In the genomic region with DNA sequence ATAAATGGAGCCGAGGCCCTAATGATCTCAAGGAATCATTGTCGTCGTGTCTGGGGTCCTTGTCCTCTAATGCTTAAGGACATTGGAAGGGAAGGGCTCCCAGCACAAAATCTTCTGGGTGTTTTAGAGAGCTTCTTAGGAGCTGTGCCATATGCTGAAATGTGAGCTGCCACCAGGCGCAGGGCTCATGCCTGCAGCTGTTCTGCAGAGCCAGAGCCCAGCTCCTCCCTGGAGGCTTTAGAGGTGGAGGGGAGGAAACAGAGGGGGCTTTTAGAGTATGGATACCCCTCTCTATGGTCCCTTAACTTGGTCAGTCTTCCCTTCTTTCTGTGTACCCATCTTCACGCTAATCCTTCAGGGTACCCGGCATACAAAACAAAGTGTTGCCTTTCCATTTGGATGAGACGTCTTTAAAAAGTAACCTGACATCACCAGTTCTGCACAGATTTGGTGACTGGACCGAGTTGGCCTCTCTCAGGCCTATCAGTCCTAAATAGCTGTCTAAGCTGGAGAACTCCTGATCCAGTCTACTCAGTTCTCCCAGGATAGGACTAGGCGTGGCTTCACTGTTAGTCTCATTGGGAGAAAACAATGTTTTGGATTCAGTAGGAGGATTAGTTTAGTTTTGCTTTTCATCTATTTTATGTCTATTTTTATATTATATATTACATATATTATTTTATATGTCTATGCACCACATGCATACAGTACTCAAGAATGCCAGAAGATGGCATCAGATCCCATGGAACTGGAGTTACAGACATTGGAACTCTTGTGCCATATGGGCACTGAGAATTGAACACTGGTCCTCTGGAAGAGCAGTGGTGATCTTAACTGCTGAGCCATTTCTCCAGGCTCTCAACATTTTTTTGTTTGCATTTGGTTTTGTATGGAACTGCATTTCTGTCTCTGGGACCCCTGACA, we compare ENCODE assay signal across 28 mouse cellular contexts. TPM values are rescaled to one million over a fixed set of nuclear protein-coding genes. Genes with fewer than 3 reads are reported as not detected.
A peak's percentile ranks its signal among the peaks of the same experiment; 100 is the strongest.
DNase-seq lines count a peak whose midpoint lies in the region; ATAC-seq and TF ChIP-seq lines count a peak whose summit lies in the region.
"Had no signal": no experiment of that assay in that cellular context is flagged by ENCODE, and none has a peak within 500 bp of the region (broad histone marks: within the 10 kb centered on the region; RNA-seq: fewer than 3 reads in every experiment).

No protein-coding gene starts in this region.

- H3K27me3 ChIP-seq in kidney, postnatal 0 days (ENCODE audit: insufficient read depth, low read length), result no peaks in the 10 kb centered on the region
- H3K27me3 ChIP-seq in kidney, adult 2 months (replicated peaks; ENCODE audit: control insufficient read depth, insufficient read depth, low read length), result no peaks in the 10 kb centered on the region
- H3K27me3 ChIP-seq in E14TG2a.4 (ENCODE audit: insufficient read depth, low read length), result no peaks in the 10 kb centered on the region
- H3K27me3 ChIP-seq: forebrain, embryonic 15.5 days; limb, embryonic 12.5 days; midbrain, embryonic 13.5 days; neural tube, embryonic 15.5 days had no signal

- TF ChIP-seq CTCF in kidney, postnatal 0 days (IDR thresholded peaks at IDR 0.05; ENCODE audit: low read depth), result 0 out of 2 replicates have a peak, but pooled peaks have one; percentile 13
- TF ChIP-seq CTCF in kidney, adult 2 months (conservative IDR thresholded peaks at IDR 0.05; ENCODE audit: insufficient read depth, insufficient read length, low read depth, low read length), result no peak
- TF ChIP-seq CTCF in E14TG2a.4 (conservative IDR thresholded peaks at IDR 0.05; ENCODE audit: low read length), result peak; percentile 17; the same call in 1 of the 2 replicates

- H3K4me3 ChIP-seq in kidney, postnatal 0 days (replicated peaks; ENCODE audit: low read depth, low read length), result no peak overlapping the region
- no peak overlapping the region for H3K4me3 ChIP-seq in kidney, adult 2 months (ENCODE audit: insufficient read depth, low read depth, low read length)
- H3K4me3 ChIP-seq in E14TG2a.4 (replicated peaks; ENCODE audit: low read length), result no peak overlapping the region
- H3K4me3 ChIP-seq: forebrain, embryonic 15.5 days; hindbrain, embryonic 10.5 days; limb, embryonic 12.5 days; midbrain, embryonic 13.5 days; neural tube, embryonic 15.5 days had no signal

- DNase-seq in kidney, postnatal 0 days (ENCODE audit: low spot score), result no peak
- DNase-seq in kidney, adult 2 months, result no peak
- peak; percentile 31 for DNase-seq in 3T3-L1 (ENCODE audit: low read depth, low spot score)
- peak; percentile 32 for DNase-seq in gastrocnemius, postnatal 10 days
- no peak for DNase-seq in right cerebral cortex, postnatal 10 days (ENCODE audit: low spot score in 2 of 2)
- DNase-seq: cerebellum, adult 9-10 months; kidney, adult 8-10 months; kidney, postnatal 36 days; lung, postnatal 10 days; right cerebral cortex, postnatal 25 days; thymus, postnatal 14 days had no signal

- ATAC-seq in kidney, postnatal 0 days (replicated peaks; ENCODE audit: low FRiP score, low read depth), result no peak
- ATAC-seq in activated CD4-positive, CD25-positive, alpha-beta regulatory T cell, adult 4 months, result no peak
- ATAC-seq: forebrain, embryonic 15.5 days; midbrain, embryonic 13.5 days had no signal

- 84% methylated on average over 9 of the region's 9 CpGs for WGBS in kidney, postnatal 0 days
- WGBS in kidney, adult 2 months, result 86% methylated on average over 9 of the region's 9 CpGs

- no peaks in the 10 kb centered on the region for H3K9me3 ChIP-seq in kidney, postnatal 0 days (replicated peaks; ENCODE audit: low read length)
- no peaks in the 10 kb centered on the region for H3K9me3 ChIP-seq in E14TG2a.4 (ENCODE audit: low read length)
- H3K9me3 ChIP-seq: forebrain, embryonic 15.5 days; G1E; hindbrain, embryonic 10.5 days; limb, embryonic 12.5 days; midbrain, embryonic 13.5 days; neural tube, embryonic 15.5 days had no signal

- 0 out of 2 replicates have a peak, but pooled peaks cover 8% of the 10 kb centered on the region for H3K36me3 ChIP-seq in kidney, postnatal 0 days (ENCODE audit: insufficient read depth, low read length)
- H3K36me3 ChIP-seq in kidney, adult 2 months (ENCODE audit: control insufficient read depth, insufficient read depth, low read length), result no peaks in the 10 kb centered on the region
- H3K36me3 ChIP-seq in E14TG2a.4 (ENCODE audit: insufficient read depth, low read length), result peaks cover 71% of the 10 kb centered on the region

- peaks cover 25% of the 10 kb centered on the region for H3K4me1 ChIP-seq in kidney, postnatal 0 days (replicated peaks; ENCODE audit: insufficient read depth, low read length)
- peaks cover 7% of the 10 kb centered on the region; the same call in 1 of the 2 replicates for H3K4me1 ChIP-seq in kidney, adult 2 months (ENCODE audit: control insufficient read depth, insufficient read depth, low read length)
- peaks cover 81% of the 10 kb centered on the region for H3K4me1 ChIP-seq in E14TG2a.4 (replicated peaks; ENCODE audit: low read depth, low read length)

- H3K4me2 ChIP-seq in kidney, postnatal 0 days (ENCODE audit: low read length), result no peak overlapping the region
- H3K4me2 ChIP-seq: forebrain, embryonic 15.5 days; limb, embryonic 12.5 days; midbrain, embryonic 13.5 days; neural tube, embryonic 15.5 days had no signal

- no peak for TF ChIP-seq POLR2A in kidney, adult 2 months (IDR thresholded peaks at IDR 0.05; ENCODE audit: low read depth, low read length)

- H3K27ac ChIP-seq in kidney, postnatal 0 days, result no peak overlapping the region
- no peak overlapping the region for H3K27ac ChIP-seq in kidney, adult 2 months (ENCODE audit: insufficient read depth, low read depth, low read length)
- H3K27ac ChIP-seq: forebrain, embryonic 15.5 days; hindbrain, embryonic 10.5 days; limb, embryonic 12.5 days; liver, embryonic 14.5 days; midbrain, embryonic 13.5 days; neural tube, embryonic 15.5 days had no signal

- H3K9ac ChIP-seq in kidney, postnatal 0 days (ENCODE audit: low read depth, low read length), result no peak overlapping the region
- H3K9ac ChIP-seq: forebrain, embryonic 15.5 days; limb, embryonic 12.5 days; liver, embryonic 14.5 days; midbrain, embryonic 13.5 days; neural tube, embryonic 15.5 days had no signal

RNA-seq across cellular contexts. Expression of gene Adipor1, which starts 3.2 kb away (rescaled TPM):
- polyA plus RNA-seq in kidney, postnatal 0 days (2015; fragmentation: Nextera tagmentation; extraction: Ambion mirVana), result 94.4 and 95.6 TPM in 2 replicates
- 113 and 119 TPM in 2 replicates for polyA plus RNA-seq in kidney, adult 2 months (2012; rRNA removed)
- total RNA-seq in gastrocnemius, postnatal 10 days (2021), result 100 to 1,000 TPM; 108 to 117 TPM
- polyA plus RNA-seq in activated CD4-positive, CD25-positive, alpha-beta regulatory T cell, adult 4 months (2017; shearing (Covaris generic)), result 10 to 100 TPM; 32.7 to 33.2 TPM

RNA-seq across cellular contexts. Expression of gene Cyb5r1, which starts 6.6 kb away (rescaled TPM):
- 16.1 and 22.7 TPM in 2 replicates for polyA plus RNA-seq in kidney, postnatal 0 days (2015; fragmentation: Nextera tagmentation; extraction: Ambion mirVana)
- polyA plus RNA-seq in kidney, adult 2 months (2012; rRNA removed), result 41.9 and 56.8 TPM in 2 replicates
- 100 to 1,000 TPM; 108 to 116 TPM for total RNA-seq in gastrocnemius, postnatal 10 days (2021)
- polyA plus RNA-seq in activated CD4-positive, CD25-positive, alpha-beta regulatory T cell, adult 4 months (2017; shearing (Covaris generic)), result 10 to 100 TPM; 17.0 to 17.1 TPM

RNA-seq across cellular contexts. Expression of gene 4933406M09Rik, which starts 26.2 kb away (rescaled TPM):
- not detected in 2 replicates for polyA plus RNA-seq in kidney, postnatal 0 days (2015; fragmentation: Nextera tagmentation; extraction: Ambion mirVana)
- 0.06 TPM in 1 of 2 replicates, not detected in the other for polyA plus RNA-seq in kidney, adult 2 months (2012; rRNA removed)
- not detected for total RNA-seq in gastrocnemius, postnatal 10 days (2021)
- polyA plus RNA-seq in activated CD4-positive, CD25-positive, alpha-beta regulatory T cell, adult 4 months (2017; shearing (Covaris generic)), result not detected
- total RNA-seq: adrenal gland, adult 18-20 months; common myeloid progenitor, adult 5-6 weeks; heart, adult 8-10 months; layer of hippocampus, postnatal 10 days; megakaryocyte, adult 5-6 weeks had no signal
- polyA plus RNA-seq: embryonic facial prominence, embryonic 11.5 days; forebrain, embryonic 15.5 days; G1E; heart, embryonic 16.5 days; hindbrain, embryonic 10.5 days; limb, embryonic 12.5 days; liver, embryonic 14.5 days; midbrain, embryonic 13.5 days; neural tube, embryonic 15.5 days; stomach, embryonic 16.5 days had no signal

RNA-seq across cellular contexts. Expression of gene Klhl12, which starts 43.4 kb away (rescaled TPM):
- 17.8 and 21.2 TPM in 2 replicates for polyA plus RNA-seq in kidney, postnatal 0 days (2015; fragmentation: Nextera tagmentation; extraction: Ambion mirVana)
- 8.1 and 9.6 TPM in 2 replicates for polyA plus RNA-seq in kidney, adult 2 months (2012; rRNA removed)
- 10 to 100 TPM; 10.1 to 10.7 TPM for total RNA-seq in gastrocnemius, postnatal 10 days (2021)
- polyA plus RNA-seq in activated CD4-positive, CD25-positive, alpha-beta regulatory T cell, adult 4 months (2017; shearing (Covaris generic)), result 10 to 100 TPM; 10.7 to 12.2 TPM

RNA-seq across cellular contexts. Expression of gene Tmem183a, which starts 50.2 kb away (rescaled TPM):
- 56.7 and 65.7 TPM in 2 replicates for polyA plus RNA-seq in kidney, postnatal 0 days (2015; fragmentation: Nextera tagmentation; extraction: Ambion mirVana)
- polyA plus RNA-seq in kidney, adult 2 months (2012; rRNA removed), result 84.0 and 100 TPM in 2 replicates
- total RNA-seq in gastrocnemius, postnatal 10 days (2021), result 10 to 100 TPM; 17.2 to 18.5 TPM
- polyA plus RNA-seq in activated CD4-positive, CD25-positive, alpha-beta regulatory T cell, adult 4 months (2017; shearing (Covaris generic)), result 10 to 100 TPM; 23.6 to 33.3 TPM

Comparison
In these comparisons a context has a peak if more than half of its experiments do, and no peak if none do; other contexts are left out.
1. DNase-seq: peak in 3T3-L1 (single experiment) and gastrocnemius, postnatal 10 days (single experiment); none in kidney, postnatal 0 days (single experiment), kidney, adult 2 months (single experiment) and right cerebral cortex, postnatal 10 days (0 of 2).